Comparison of ENCODE assay signal across 13 mouse cellular contexts in the genomic region with DNA sequence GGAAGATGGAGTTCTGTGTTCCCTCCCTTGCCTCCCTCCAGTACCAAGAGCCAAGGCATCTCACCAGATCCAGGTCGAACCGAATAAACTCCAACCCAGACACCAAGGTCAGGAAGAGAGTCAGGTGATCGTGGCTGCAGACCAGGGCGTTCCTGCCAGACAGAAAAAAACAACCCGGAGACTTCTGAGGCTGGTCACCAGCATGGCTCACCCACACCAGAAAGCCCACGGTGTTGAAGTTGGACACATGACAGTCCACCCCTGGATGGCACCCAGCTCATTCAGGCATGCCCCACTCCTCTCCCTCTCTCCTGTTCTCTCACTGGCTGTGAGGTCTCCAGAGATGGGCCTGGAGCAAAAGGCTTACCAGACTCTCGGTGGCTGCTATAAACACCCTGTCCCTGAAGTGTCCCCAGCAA. TPM values are rescaled to one million over a fixed set of nuclear protein-coding genes. Genes with fewer than 3 reads are reported as not detected.
DNase-seq lines count a peak whose midpoint lies in the region; ATAC-seq and TF ChIP-seq lines count a peak whose summit lies in the region.
"Had no signal": no experiment of that assay in that cellular context is flagged by ENCODE, and none has a peak within 500 bp of the region (broad histone marks: within the 10 kb centered on the region; RNA-seq: fewer than 3 reads in every experiment).

No protein-coding gene starts in this region.

- peaks cover 12% of the 10 kb centered on the region for H3K36me3 ChIP-seq in heart, embryonic 11.5 days (ENCODE audit: control insufficient read depth, insufficient read depth, low read length)
- H3K36me3 ChIP-seq in E14TG2a.4 (ENCODE audit: insufficient read depth, low read length), result peaks cover 16% of the 10 kb centered on the region; the same call in 1 of the 2 replicates

- no peaks in the 10 kb centered on the region for H3K9me3 ChIP-seq in heart, embryonic 11.5 days (replicated peaks; ENCODE audit: control insufficient read depth, low read length)
- peaks cover 6% of the 10 kb centered on the region; the same call in 1 of the 2 replicates for H3K9me3 ChIP-seq in E14TG2a.4 (ENCODE audit: low read length)

- peak; percentile 81 to 88 for DNase-seq in heart, adult 18-20 months
- peak; percentile 57 to 66 for DNase-seq in heart, postnatal 36 days
- DNase-seq in urinary bladder, postnatal 36 days (ENCODE audit: low spot score in 2 of 2), result no peak
- no peak for DNase-seq in c-Kit-positive CD71-positive TER-119-positive erythroid progenitor cells, embryonic 14.5 days (ENCODE audit: low spot score)
- DNase-seq: cerebellum, adult 18-20 months; right cerebral cortex, postnatal 25 days had no signal

- H3K9ac ChIP-seq in heart, embryonic 11.5 days (ENCODE audit: low read depth, low read length), result no peak overlapping the region

- peaks cover 19% of the 10 kb centered on the region for H3K4me1 ChIP-seq in heart, embryonic 11.5 days (ENCODE audit: control insufficient read depth, insufficient read depth, low read length)
- H3K4me1 ChIP-seq in E14TG2a.4 (replicated peaks; ENCODE audit: low read depth, low read length), result peaks cover 27% of the 10 kb centered on the region
- peaks cover 39% of the 10 kb centered on the region for H3K4me1 ChIP-seq in bone marrow macrophage, adult 2 months (ENCODE audit: control insufficient read depth, insufficient read depth, low read length)

- no peak overlapping the region for H3K27ac ChIP-seq in heart, embryonic 11.5 days (ENCODE audit: low read depth, low read length)
- peak overlapping the region; percentile 95 for H3K27ac ChIP-seq in bone marrow macrophage, adult 2 months (ENCODE audit: insufficient read depth, low read depth, low read length)

- intact Hi-C loops in heart, postnatal 36 days (cut with DNase I), result no loop called here

- TF ChIP-seq POLR2A in bone marrow macrophage, adult 2 months (IDR thresholded peaks at IDR 0.05; ENCODE audit: borderline replicate concordance, low read depth, low read length), result no peak

- no peak for TF ChIP-seq CTCF in E14TG2a.4 (conservative IDR thresholded peaks at IDR 0.05; ENCODE audit: low read length)
- TF ChIP-seq CTCF in bone marrow macrophage, adult 2 months (IDR thresholded peaks at IDR 0.05; ENCODE audit: low read depth, low read length), result no peak

- no peaks in the 10 kb centered on the region for H3K27me3 ChIP-seq in heart, embryonic 11.5 days (ENCODE audit: control insufficient read depth, insufficient read depth, low read length)
- H3K27me3 ChIP-seq in E14TG2a.4 (ENCODE audit: insufficient read depth, low read length), result no peaks in the 10 kb centered on the region

- no peak overlapping the region for H3K4me2 ChIP-seq in heart, embryonic 11.5 days

- H3K4me3 ChIP-seq in heart, embryonic 11.5 days (ENCODE audit: low read depth, low read length), result no peak overlapping the region
- H3K4me3 ChIP-seq in E14TG2a.4 (replicated peaks; ENCODE audit: low read length), result 0 out of 2 replicates have a peak overlapping the region, but pooled peaks have one; percentile 10
- peak overlapping the region; percentile 30 for H3K4me3 ChIP-seq in bone marrow macrophage, adult 2 months (ENCODE audit: insufficient read depth, low read length)
- H3K4me3 ChIP-seq: myocyte had no signal

- WGBS in heart, embryonic 11.5 days (ENCODE audit: insufficient replicate concordance), result 81% methylated on average over 7 of the region's 7 CpGs

- no peak for ATAC-seq in heart, embryonic 11.5 days (replicated peaks; ENCODE audit: insufficient number of reproducible peaks, low FRiP score, low TSS enrichment)
- ATAC-seq: activated CD4-positive, CD25-positive, alpha-beta regulatory T cell, adult 4 months had no signal

RNA-seq across cellular contexts. Expression of a gene that starts 17.7 kb away (rescaled TPM):
- 100 to 1,000 TPM; 109 to 132 TPM for total RNA-seq in heart, adult 18-20 months (2021)
- not detected in 2 replicates for polyA plus RNA-seq in heart, embryonic 11.5 days (2014; fragmentation: Nextera tagmentation; extraction: Ambion mirVana)
- polyA plus RNA-seq in bone marrow macrophage, adult 2 months (2012; ENCODE audit: insufficient read depth, insufficient read length, missing spikeins), result 0.48 and 0.49 TPM in 2 replicates
- total RNA-seq in heart, postnatal 36 days (2021), result 100 to 1,000 TPM; 160 to 170 TPM
- polyA plus RNA-seq: activated CD4-positive, CD25-positive, alpha-beta regulatory T cell, adult 4 months; limb, embryonic 11.5 days had no signal

RNA-seq across cellular contexts. Expression of a gene that starts 22.9 kb away (rescaled TPM):
- total RNA-seq in heart, adult 18-20 months (2021), result 10 to 100 TPM; 18.7 to 20.7 TPM
- 0.17 and 0.30 TPM in 2 replicates for polyA plus RNA-seq in heart, embryonic 11.5 days (2014; fragmentation: Nextera tagmentation; extraction: Ambion mirVana)
- 2.4 and 3.3 TPM in 2 replicates for polyA plus RNA-seq in bone marrow macrophage, adult 2 months (2012; ENCODE audit: insufficient read depth, insufficient read length, missing spikeins)
- 10 to 100 TPM; 26.1 to 29.2 TPM for total RNA-seq in heart, postnatal 36 days (2021)

RNA-seq across cellular contexts. Expression of a gene that starts 23.3 kb away (rescaled TPM):
- total RNA-seq in heart, adult 18-20 months (2021), result 100 to 1,000 TPM; 100 to 102 TPM
- polyA plus RNA-seq in heart, embryonic 11.5 days (2014; fragmentation: Nextera tagmentation; extraction: Ambion mirVana), result 3.5 and 3.9 TPM in 2 replicates
- 56.0 and 62.1 TPM in 2 replicates for polyA plus RNA-seq in bone marrow macrophage, adult 2 months (2012; ENCODE audit: insufficient read depth, insufficient read length, missing spikeins)
- total RNA-seq in heart, postnatal 36 days (2021), result 100 to 1,000 TPM; 103 to 112 TPM

RNA-seq across cellular contexts. Expression of a gene that starts 35.5 kb away (rescaled TPM):
- total RNA-seq in heart, adult 18-20 months (2021), result 100 to 1,000 TPM; 233 to 291 TPM
- polyA plus RNA-seq in heart, embryonic 11.5 days (2014; fragmentation: Nextera tagmentation; extraction: Ambion mirVana), result 53.9 and 64.0 TPM in 2 replicates
- 60.2 and 65.0 TPM in 2 replicates for polyA plus RNA-seq in bone marrow macrophage, adult 2 months (2012; ENCODE audit: insufficient read depth, insufficient read length, missing spikeins)
- 100 to 1,000 TPM; 231 to 294 TPM for total RNA-seq in heart, postnatal 36 days (2021)

RNA-seq across cellular contexts. Expression of a gene that starts 44.0 kb away (rescaled TPM):
- under 1 TPM in 1 of 2 experiments, not detected in 1; 0.92 TPM for total RNA-seq in heart, adult 18-20 months (2021)
- polyA plus RNA-seq in heart, embryonic 11.5 days (2014; fragmentation: Nextera tagmentation; extraction: Ambion mirVana), result 1.5 TPM in 1 of 2 replicates, not detected in the other
- 5.6 TPM in 1 of 2 replicates, not detected in the other for polyA plus RNA-seq in bone marrow macrophage, adult 2 months (2012; ENCODE audit: insufficient read depth, insufficient read length, missing spikeins)
- total RNA-seq in heart, postnatal 36 days (2021), result under 1 TPM in 1 of 2 experiments, not detected in 1; 1.00 TPM
- polyA plus RNA-seq: activated CD4-positive, CD25-positive, alpha-beta regulatory T cell, adult 4 months; kidney, postnatal 0 days had no signal

Comparison
In these comparisons a context has a peak if more than half of its experiments do, and no peak if none do; other contexts are left out.
1. DNase-seq: peak in heart, adult 18-20 months (2 of 2) and heart, postnatal 36 days (2 of 2); none in urinary bladder, postnatal 36 days (0 of 2) and c-Kit-positive CD71-positive TER-119-positive erythroid progenitor cells, embryonic 14.5 days (single experiment).